Mouse (Mus musculus): Measurements from ENCODE around the gene Mtch2.

DNA sequence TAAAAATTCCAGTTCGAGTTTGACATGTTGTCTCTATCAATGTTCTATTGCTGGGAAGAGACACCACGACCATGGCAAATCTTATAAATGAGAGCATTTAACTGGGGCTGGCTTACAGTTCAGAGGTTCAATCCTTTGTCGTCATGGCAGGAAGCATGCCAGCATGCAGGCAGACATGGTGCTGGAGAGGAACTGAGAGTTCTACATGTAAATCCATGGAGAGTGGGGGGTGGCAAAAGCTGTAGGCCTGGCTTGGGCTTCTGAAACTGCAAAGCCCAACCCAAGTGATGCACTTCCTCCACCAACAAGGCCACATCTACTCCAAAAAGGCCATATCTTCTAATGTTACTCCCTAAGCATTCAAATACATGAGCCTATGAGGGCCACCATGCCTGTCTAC lies 26.1 kb upstream of the Mtch2 start:
- TF ChIP-seq CTCF (IDR thresholded peaks at IDR 0.05; ENCODE audit: insufficient read depth, low read depth, low read length) (no peak), POLR2A (IDR thresholded peaks at IDR 0.05; ENCODE audit: insufficient read depth, low read depth, low read length) (no peak)

Measured in olfactory bulb, adult 2 months (tissue).